Mouse (Mus musculus): Measurements from ENCODE around the gene Eml4. TPM values are rescaled to one million over a fixed set of nuclear protein-coding genes. Genes with fewer than 3 reads are reported as not detected.
A peak's percentile ranks its signal among the peaks of the same experiment; 100 is the strongest.

The Eml4 gene
- 1 to 10 TPM; 1.2 to 1.9 (median 1.6) TPM for total RNA-seq (2022)

DNA sequence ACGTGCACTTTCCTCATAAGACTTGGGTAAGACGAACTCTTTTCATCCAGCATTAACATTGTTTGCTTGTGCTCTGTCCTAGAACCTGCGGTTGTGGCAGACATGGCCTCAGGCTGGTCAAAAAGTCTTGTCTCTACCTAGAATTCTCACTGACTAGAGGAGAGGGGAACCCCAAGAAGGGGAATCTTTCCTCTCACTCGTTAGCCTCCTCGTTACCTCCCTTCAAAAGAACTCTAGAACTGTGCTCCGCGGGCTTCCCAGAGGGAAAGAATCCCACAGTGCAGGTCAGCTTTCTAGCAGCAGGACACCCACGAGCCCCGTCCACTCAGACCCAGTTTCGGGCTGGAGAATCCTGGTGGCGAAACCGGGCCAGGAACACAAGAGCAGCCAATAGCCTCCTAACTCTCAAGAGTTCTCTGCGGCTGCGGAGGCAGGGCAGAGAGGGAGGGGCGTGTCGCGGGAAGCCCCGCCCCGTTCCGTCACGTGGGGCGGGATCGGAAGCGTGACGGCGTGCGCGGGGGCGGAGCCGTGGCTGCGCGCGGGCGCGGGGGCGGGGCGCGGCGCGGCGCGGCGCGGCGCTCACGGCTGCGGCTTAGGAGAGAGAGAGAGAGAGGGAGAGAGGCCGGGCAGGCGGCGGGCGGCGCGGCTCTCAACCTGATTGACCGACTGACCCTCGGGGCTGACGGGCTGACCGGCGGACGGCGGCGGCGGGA is at the start of gene Eml4:
Gene Eml4 (plus strand): TSS at position 553 of the 713 bp plus-strand sequence.
- DNase-seq (ENCODE audit: low spot score in 2 of 2): peak; percentile 94

DNA sequence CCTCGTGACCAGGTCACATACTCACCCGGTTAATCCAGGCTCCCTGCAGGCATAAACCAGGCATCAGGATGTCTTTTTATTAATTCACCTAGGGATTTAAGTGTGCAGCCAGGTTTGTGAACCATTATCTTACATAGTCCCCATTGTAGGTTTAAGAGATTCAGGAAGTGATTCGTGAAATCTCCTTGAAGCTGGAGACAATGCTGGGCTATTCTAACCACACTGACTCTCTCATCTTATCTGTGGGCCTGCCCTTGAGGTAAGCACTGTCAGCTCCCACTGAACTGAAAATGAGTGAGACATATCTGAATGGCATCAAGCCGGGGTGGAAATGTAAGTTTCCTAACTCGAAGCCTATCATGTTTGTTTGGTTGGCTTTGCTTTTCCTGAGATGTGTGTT is 49.3 kb upstream of the Eml4 start:
- no peak for DNase-seq (ENCODE audit: low spot score in 2 of 2)

DNA sequence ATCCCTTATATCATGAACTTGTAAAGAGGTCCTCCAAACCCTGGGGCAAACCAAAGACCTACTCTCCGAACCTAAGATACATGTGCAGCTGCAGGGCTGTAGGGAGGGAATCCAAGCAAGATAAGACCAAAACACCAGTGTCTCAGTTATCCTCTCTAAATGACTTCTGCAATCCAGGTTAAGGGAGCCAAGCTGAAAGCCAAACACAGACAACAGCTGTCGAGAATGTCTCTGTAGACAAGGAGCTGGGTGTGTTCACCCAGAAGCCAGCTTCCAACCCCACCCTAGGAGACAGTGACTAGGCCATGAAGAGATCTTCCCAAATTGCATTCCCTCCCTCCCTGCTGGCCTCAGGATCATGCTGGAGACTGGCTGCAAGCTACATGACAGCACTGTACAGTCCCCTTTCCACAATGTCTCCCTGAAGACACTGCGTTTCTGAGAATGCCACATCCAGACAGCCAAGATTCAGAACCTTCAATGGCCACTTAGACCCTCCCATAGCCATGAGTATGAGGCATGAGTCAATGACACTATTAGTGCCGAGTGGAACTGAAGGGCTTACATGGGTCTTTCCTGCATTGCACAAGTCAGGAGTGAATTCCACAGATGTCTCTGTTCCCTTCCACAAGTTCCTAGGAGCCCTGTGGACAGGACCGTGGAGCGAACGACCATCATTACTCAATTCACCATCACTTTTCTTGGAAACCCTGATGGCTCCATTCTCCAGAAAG is 46.5 kb upstream of the Eml4 start:
- peak in 1 of 2 experiments; percentile 13 for DNase-seq (ENCODE audit: low spot score in 2 of 2)

- DNase-seq (ENCODE audit: low spot score in 2 of 2): no peak
Observed at GRCm38 (mm10) chr17:83306964-83307640, 43.6 kb upstream of the Eml4 start.

- DNase-seq (ENCODE audit: low spot score in 2 of 2): no peak
Observed at GRCm38 (mm10) chr17:83307641-83308296, 43.0 kb upstream of the Eml4 start.

DNA sequence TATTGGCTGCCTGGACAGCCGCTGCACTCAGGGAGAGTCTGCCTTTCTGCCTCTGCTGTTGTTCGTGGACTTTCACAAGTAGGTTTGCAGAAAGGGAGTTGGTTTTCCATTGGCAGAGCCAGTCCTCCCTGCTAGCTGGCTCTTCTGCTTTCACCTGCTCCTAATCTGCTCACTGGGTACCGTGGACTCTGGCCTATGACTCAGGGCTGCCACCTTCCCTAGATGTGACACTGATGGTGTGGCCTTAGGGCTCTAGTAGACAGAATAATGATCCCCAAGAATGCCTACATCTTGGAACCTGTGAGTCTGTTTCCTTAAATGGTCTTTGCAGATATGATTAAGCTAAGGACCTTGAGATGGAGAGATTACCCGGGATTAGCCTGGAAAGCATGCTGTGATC is 42.3 kb upstream of the Eml4 start:
- no peak for DNase-seq (ENCODE audit: low spot score in 2 of 2)

- DNase-seq (ENCODE audit: low spot score in 2 of 2): no peak
Observed at GRCm38 (mm10) chr17:83309243-83309642, 41.5 kb upstream of the Eml4 start.

DNA sequence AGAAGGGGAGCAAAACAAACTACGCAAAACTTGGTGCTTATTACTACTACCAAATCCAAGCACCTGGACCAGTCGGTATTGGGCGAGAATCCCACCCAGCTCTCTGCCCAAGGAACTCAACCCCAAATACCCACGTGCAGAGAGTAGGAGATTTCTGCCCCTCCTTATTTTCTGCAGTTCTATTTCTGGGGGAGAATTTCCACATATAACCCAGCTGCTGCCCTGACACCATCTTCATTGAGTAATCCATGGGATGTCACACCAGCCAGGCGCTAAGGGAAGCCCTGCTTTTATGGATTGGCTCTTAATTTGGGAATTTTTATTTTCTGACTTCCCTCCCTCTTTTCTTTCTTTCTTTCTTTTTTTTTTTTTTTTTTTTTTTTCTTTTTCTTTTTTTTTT is 38.9 kb upstream of the Eml4 start:
- DNase-seq (ENCODE audit: low spot score in 2 of 2): no peak

DNA sequence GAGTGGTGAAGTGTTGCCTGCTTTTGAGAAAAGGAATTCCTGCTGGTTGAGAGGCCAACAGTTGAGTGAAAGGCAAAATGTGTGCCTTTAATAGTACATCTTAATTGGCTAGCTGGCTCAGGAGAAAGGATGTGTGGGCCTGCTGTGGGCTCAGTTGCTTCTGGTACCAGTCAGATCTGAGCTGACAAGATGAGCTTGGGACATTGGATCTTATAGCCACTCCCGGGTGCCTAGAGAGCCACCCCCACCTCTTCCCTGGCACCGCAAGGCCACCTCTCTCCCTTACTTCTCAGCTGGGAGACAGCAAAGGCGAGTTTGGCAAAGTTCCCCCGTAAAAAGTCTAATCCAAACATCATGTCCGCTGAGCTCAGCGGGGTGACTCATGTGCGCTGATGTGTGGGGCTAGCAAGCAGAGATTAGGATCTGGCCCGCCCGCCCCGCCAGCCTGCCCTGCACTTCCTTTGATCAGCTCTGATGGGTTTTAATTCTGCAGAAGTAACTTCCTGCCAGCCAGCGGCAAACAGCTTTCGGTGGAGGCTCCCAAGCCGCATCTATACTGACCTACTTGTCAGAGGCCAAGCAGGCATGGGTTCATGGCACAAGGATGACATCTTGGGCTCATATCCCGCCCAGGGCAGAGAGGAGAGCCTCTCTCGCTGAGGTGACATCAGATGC is 38.4 kb upstream of the Eml4 start:
- DNase-seq (ENCODE audit: low spot score in 2 of 2): peak; percentile 46 to 56

DNA sequence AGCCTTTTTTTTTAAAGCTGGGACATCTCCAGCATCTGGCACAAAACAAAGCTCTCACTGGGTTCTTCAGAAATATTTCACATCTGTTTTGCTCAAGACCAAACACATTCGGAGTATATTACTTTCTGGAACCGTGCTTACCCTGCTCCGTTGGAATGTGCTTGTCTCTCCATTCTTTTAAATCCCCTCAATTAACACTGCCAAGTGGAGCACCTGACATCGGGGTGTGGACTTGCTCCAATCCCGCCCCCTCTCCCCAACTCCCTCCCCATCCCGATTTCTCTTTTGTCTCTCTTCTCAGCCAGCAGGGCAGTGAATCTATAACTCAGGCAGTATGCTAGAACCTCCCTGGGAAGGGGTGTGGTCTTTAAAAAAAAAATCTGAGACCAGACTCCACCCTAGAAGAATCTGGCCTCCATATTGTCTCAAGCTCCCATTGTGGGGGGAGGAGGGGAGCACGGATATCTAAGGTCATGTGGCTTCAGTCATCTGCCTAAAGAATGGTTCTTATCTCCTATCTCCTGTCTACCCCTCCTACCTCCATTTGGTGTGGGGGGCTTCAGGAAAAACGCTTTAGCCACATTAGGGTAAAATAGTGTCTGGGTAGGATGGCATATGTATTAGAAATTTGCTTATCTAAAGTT is 37.6 kb upstream of the Eml4 start:
- no peak for DNase-seq (ENCODE audit: low spot score in 2 of 2)

- DNase-seq (ENCODE audit: low spot score in 2 of 2): no peak
Observed at GRCm38 (mm10) chr17:83315476-83315875, 35.3 kb upstream of the Eml4 start.

DNA sequence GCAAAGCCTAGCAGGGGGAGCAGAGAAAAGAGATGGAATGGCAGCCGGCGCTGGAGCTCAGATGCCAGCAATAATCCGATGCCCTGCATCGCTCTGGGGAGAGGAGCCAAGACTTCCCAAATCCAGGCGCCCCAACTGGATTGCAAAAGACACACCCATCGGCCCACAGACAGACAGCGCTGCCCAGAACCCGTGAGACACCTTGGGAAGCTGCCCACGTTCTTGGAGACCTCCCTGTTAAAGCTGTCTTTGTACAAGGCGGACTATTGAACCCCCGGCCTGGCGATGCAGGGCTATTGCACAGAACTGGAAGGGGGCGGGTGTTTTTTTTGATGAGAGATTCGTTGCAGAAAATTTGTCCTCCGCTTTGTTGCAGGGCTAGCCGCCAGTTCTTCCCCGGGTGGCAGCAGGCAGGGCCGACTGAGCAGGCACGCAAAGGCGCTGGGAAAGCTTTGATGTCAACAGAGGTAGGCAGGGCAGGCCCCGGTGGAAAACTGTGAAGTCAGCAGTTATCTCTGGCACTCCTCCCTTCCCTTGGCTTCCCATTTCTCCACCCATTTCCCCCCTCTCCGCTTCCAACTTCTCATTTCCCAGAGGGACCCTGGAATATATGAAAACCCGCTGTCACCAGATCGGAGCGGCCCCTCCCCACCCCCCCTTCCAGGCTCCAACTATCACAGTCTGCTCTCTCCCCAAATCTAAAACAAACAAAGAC is 28.0 kb upstream of the Eml4 start:
- DNase-seq (ENCODE audit: low spot score in 2 of 2): peak in 1 of 2 experiments; percentile 37

DNA sequence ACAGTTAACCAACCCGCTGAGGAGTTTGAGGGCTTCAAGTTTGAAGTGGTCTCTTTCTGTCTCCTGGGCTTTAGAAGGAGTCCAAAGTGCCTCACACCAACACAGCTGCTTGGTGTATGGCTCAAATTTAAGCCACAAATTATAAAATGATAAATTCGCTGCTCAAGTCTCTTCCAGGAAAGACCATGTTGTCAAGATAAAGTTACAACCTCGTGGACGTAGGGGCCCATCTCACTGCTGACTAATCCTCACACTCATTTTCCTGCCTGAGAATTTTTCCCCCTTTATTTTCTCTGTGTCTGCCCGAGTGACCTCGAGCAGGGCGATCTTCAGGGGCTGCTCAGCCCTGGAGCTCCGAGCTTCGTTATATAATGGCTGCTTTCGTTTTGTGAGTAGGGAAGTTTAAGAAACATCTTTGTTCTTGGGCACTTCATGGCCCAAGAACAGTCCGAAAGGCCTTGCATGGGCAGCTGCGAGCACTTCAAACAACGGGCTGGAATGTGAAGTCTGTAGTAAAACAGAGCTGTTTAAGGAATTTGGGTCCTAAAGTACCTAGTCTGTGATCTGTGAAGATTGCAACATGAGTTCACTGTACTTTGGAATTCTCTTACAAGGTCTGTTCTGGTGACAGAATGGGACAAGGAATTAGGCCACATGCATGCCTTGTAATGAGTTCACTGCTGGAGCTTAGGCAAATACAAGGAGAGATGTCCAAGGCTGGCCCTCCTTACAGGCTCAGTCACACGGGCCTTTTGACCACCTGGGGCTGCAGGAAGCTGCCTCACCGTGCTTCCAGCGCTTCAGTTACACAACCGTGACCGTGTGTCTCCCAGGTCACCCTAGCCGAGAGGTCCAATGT is 27.1 kb upstream of the Eml4 start:
- DNase-seq (ENCODE audit: low spot score in 2 of 2): no peak

DNA sequence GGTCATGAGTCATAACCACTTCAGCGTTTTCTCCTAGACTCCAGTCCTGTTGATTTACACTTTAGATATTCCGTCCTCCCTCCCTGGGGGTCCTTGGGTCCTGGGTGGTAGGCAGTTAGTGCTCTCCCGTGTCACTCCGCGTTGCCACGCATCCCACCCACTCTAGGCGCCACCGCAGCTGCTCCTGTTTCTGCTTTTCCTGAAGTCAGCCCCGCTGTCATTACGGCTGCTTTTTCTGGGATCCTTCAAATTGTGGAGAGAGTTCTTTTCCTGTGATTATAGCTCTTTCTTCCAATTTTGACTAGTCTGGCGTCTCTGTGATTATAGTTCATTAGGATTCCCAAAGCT is 26.5 kb upstream of the Eml4 start:
- no peak for DNase-seq (ENCODE audit: low spot score in 2 of 2)

GRCm38 (mm10) chr17:83335183-83335584 is 15.5 kb upstream of the Eml4 start:
- DNase-seq (ENCODE audit: low spot score in 2 of 2): no peak

- DNase-seq (ENCODE audit: low spot score in 2 of 2): no peak
Observed at GRCm38 (mm10) chr17:83337051-83337898, 13.5 kb upstream of the Eml4 start.

DNA sequence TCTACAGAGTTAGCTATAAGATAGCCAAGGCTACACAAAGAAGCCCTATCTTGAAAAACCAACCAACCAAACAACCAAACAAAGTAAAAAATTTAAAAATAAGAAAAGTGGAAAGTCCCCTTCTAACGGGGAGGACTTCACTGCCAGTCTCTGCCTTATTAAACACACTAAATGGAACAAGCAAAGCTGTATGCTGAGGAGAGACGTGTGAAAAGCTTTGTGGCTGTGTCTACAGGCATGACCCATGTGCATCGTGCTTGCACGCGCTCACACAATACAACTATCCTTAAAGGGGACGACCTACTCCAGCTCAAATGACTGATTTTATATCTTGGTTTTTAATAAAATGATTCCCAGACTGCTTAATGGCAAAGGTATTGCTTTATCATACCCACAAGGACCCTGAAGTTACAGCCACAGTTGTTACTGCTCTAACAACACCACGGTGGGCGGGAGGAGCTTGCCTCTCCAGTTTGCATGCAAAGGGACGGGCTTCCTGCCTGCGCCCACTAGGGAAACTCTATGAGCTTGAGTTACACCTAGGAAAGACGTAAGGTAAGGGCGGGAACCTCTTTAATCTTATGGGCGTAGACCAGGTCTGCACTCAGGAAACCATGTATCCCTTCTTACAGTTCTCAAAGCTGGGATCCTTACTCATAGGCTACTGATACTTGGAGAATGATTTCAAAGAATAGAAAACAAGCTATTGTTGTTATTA is 11.2 kb upstream of the Eml4 start:
- DNase-seq (ENCODE audit: low spot score in 2 of 2): no peak

Data from gastrocnemius, adult 8-10 months (tissue).